Mouse (Mus musculus): ENCODE measurements around the gene Adgrf5.

DNA sequence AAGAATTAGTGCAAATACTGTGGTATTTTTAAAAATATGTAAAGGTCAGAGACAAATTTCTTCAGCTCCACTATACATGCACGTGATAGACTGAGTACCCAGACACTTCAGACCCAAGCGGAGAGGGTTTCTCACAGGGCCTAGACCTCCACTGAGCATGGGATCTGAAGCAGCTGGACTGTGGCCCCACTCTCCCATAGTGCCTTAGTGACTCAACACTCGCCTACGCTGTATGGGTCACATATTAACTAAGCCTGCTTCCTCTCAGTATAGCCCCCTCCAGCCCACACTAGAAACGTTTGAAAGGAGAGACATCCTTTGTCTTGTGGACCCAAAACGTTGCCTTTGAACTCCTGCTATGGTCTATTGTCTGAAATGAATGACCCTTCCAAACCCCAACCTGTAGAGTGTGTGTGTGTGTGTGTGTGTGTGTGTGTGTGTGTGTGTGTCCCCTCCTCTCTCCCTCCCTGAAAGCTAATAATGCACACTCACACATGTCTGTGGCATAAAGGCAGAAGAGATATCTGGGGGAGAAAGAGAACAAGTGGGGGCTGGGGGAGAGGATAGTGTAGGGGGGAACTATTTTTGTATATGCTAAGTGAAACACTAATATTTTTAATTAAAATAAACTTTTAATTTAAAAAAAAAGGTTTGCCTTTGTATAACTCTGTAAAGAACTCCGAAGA, 34.1 kb upstream of the Adgrf5 start:
- TF ChIP-seq CTCF (conservative IDR thresholded peaks at IDR 0.05 in 1 of 2, IDR thresholded peaks at IDR 0.05 in 1 of 2; ENCODE audit: low read depth in 2 of 2, low read length in 2 of 2), result no peak
- no peak for TF ChIP-seq CHD1 (IDR thresholded peaks at IDR 0.05; ENCODE audit: low read depth, low read length)
- TF ChIP-seq KAT2A (IDR thresholded peaks at IDR 0.05; ENCODE audit: insufficient replicate concordance, low read length), result no peak
- no peak for TF ChIP-seq MAZ (IDR thresholded peaks at IDR 0.05; ENCODE audit: low read depth, low read length)
- no peak for TF ChIP-seq POLR2A (IDR thresholded peaks at IDR 0.05; ENCODE audit: low read depth, low read length)
- no peak for TF ChIP-seq CHD2 (IDR thresholded peaks at IDR 0.05; ENCODE audit: low read length)

Measured in CH12.LX (cell line).